Mouse (Mus musculus) testis, adult 10 weeks (tissue): ENCODE data around the gene Muc5b. TPM values are rescaled to one million over a fixed set of nuclear protein-coding genes. Genes with fewer than 3 reads are reported as not detected.

ENCODE experiments used
- polyA plus RNA-seq: library from polyadenylated mRNA; stranded (reverse); fragments of 350-450 nt; fragmentation: Illumina TruSeq; extraction: RNeasy Lipid Tissue Mini Kit (QIAGEN cat#74804); gene quantifications from one replicate; pipeline ENCODE4 v1.2.3, GENCODE M21; 2014; ENCODE audit warnings: low read depth, low replicate concordance

Muc5b gene
- not detected for polyA plus RNA-seq

GRCm38 (mm10) chr7:141838779-141839178 is at the start of gene Muc5b:
TSS of gene Muc5b (plus strand) at chr7:141839070.

GRCm38 (mm10) chr7:141918407-141918806 is 79.5 kb downstream of the Muc5b start, which contains the start of gene Tollip:
TSS of gene Tollip (minus strand) at chr7:141918507.

Other genes starting within 250 kb of the Muc5b start
- 0.18 TPM for gene Muc6, start 183.8 kb upstream of the Muc5b start, polyA plus RNA-seq
- 0.17 TPM for gene Muc2, start 148.7 kb upstream of the Muc5b start, polyA plus RNA-seq
- 0.03 TPM for gene Muc5ac, start 50.1 kb upstream of the Muc5b start, polyA plus RNA-seq
- gene Tollip, start 79.4 kb downstream of the Muc5b start, polyA plus RNA-seq: 109 TPM
- 2.9 TPM for gene Brsk2, start 110.7 kb downstream of the Muc5b start, polyA plus RNA-seq
- gene Mob2, start 222.0 kb downstream of the Muc5b start, polyA plus RNA-seq: 5.6 TPM